In the genomic region with DNA sequence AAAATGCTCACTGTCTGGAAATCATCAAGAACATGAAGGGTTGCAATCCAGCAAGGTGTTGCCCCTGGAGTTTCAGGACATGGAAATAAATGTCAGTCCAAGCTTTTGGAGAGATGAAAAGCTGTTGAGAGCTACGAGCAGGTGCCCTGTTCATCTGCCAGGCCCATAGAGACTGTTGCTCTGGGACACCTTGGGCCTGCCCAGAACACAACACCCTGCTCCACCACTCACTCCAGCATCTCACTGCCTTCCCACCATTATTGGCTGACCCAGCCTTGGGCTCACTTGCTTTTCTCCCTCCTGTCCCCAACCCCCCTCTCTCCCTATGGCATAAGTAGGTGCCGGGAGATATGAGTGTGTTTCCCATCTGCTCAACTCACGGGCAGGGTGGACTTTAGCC, we compare ENCODE assay signal across 16 mouse cellular contexts.
DNase-seq lines count a peak whose midpoint lies in the region; ATAC-seq lines count a peak whose summit lies in the region.
"Had no signal": no experiment of that assay in that cellular context is flagged by ENCODE, and none has a peak within 500 bp of the region (broad histone marks: within the 10 kb centered on the region; RNA-seq: fewer than 3 reads in every experiment).

No protein-coding gene starts in this region.

- ATAC-seq in forebrain, embryonic 16.5 days, result peak; percentile 23; the same call in 1 of the 2 replicates
- no peak; the same call in 1 of the 2 replicates for ATAC-seq in forebrain, embryonic 15.5 days (replicated peaks)
- peak; percentile 66; the same call in 1 of the 2 replicates for ATAC-seq in hindbrain, embryonic 14.5 days (ENCODE audit: low FRiP score)
- ATAC-seq in hindbrain, embryonic 11.5 days (ENCODE audit: low FRiP score), result no peak
- 0 out of 2 replicates have a peak, but pooled peaks have one; percentile 56 for ATAC-seq in midbrain, embryonic 15.5 days (replicated peaks)
- no peak for ATAC-seq in midbrain, embryonic 11.5 days (ENCODE audit: low FRiP score)
- ATAC-seq in neural tube, embryonic 14.5 days (ENCODE audit: low read depth), result peak; percentile 56; the same call in 1 of the 2 replicates
- ATAC-seq: CD4-positive, CD25-positive, alpha-beta regulatory T cell, adult 4 months had no signal

- H3K9me3 ChIP-seq in forebrain, embryonic 16.5 days (ENCODE audit: control insufficient read depth, low read length), result no peaks in the 10 kb centered on the region
- H3K9me3 ChIP-seq in forebrain, embryonic 15.5 days, result no peaks in the 10 kb centered on the region
- H3K9me3 ChIP-seq in hindbrain, embryonic 14.5 days (ENCODE audit: control insufficient read depth, low read length), result no peaks in the 10 kb centered on the region
- H3K9me3 ChIP-seq in hindbrain, embryonic 11.5 days (ENCODE audit: control insufficient read depth, low read length), result no peaks in the 10 kb centered on the region
- H3K9me3 ChIP-seq in midbrain, embryonic 15.5 days, result no peaks in the 10 kb centered on the region
- no peaks in the 10 kb centered on the region for H3K9me3 ChIP-seq in midbrain, embryonic 11.5 days (ENCODE audit: control insufficient read depth, low read length)
- no peaks in the 10 kb centered on the region for H3K9me3 ChIP-seq in neural tube, embryonic 14.5 days (ENCODE audit: control insufficient read depth, low read length)
- H3K9me3 ChIP-seq: embryonic facial prominence, embryonic 10.5 days; heart, embryonic 12.5 days had no signal

- no peak overlapping the region for H3K4me2 ChIP-seq in forebrain, embryonic 16.5 days (ENCODE audit: low read length)
- no peak overlapping the region for H3K4me2 ChIP-seq in forebrain, embryonic 15.5 days (replicated peaks)
- no peak overlapping the region for H3K4me2 ChIP-seq in hindbrain, embryonic 14.5 days (replicated peaks)
- no peak overlapping the region for H3K4me2 ChIP-seq in hindbrain, embryonic 11.5 days (replicated peaks; ENCODE audit: low read depth, low read length)
- no peak overlapping the region for H3K4me2 ChIP-seq in midbrain, embryonic 15.5 days
- H3K4me2 ChIP-seq in midbrain, embryonic 11.5 days, result no peak overlapping the region
- no peak overlapping the region for H3K4me2 ChIP-seq in neural tube, embryonic 14.5 days (ENCODE audit: low read depth, low read length)
- H3K4me2 ChIP-seq: heart, embryonic 12.5 days had no signal

- WGBS in forebrain, embryonic 16.5 days, result 71% methylated on average over 3 of the region's 3 CpGs
- 61% methylated on average over 3 of the region's 3 CpGs for WGBS in forebrain, embryonic 15.5 days
- WGBS in hindbrain, embryonic 14.5 days, result 73% methylated on average over 3 of the region's 3 CpGs
- WGBS in hindbrain, embryonic 11.5 days, result 78% methylated on average over 3 of the region's 3 CpGs
- WGBS in midbrain, embryonic 15.5 days, result 75% methylated on average over 3 of the region's 3 CpGs
- 83% methylated on average over 3 of the region's 3 CpGs for WGBS in midbrain, embryonic 11.5 days
- WGBS in neural tube, embryonic 14.5 days, result 71% methylated on average over 3 of the region's 3 CpGs

- H3K27ac ChIP-seq in forebrain, embryonic 16.5 days (ENCODE audit: low read length), result no peak overlapping the region
- H3K27ac ChIP-seq in forebrain, embryonic 15.5 days (replicated peaks), result no peak overlapping the region
- no peak overlapping the region for H3K27ac ChIP-seq in hindbrain, embryonic 14.5 days
- H3K27ac ChIP-seq in hindbrain, embryonic 11.5 days (ENCODE audit: low read depth, low read length), result no peak overlapping the region
- no peak overlapping the region for H3K27ac ChIP-seq in midbrain, embryonic 15.5 days
- no peak overlapping the region for H3K27ac ChIP-seq in midbrain, embryonic 11.5 days (ENCODE audit: low read depth, low read length)
- no peak overlapping the region for H3K27ac ChIP-seq in neural tube, embryonic 14.5 days (ENCODE audit: low read depth, low read length)
- H3K27ac ChIP-seq: embryonic facial prominence, embryonic 10.5 days had no signal

- no peak overlapping the region for H3K9ac ChIP-seq in forebrain, embryonic 16.5 days (replicated peaks; ENCODE audit: low read depth, low read length)
- no peak overlapping the region for H3K9ac ChIP-seq in forebrain, embryonic 15.5 days (replicated peaks)
- H3K9ac ChIP-seq in hindbrain, embryonic 14.5 days, result no peak overlapping the region
- H3K9ac ChIP-seq in hindbrain, embryonic 11.5 days (ENCODE audit: low read depth, low read length), result no peak overlapping the region
- H3K9ac ChIP-seq in midbrain, embryonic 15.5 days, result no peak overlapping the region
- H3K9ac ChIP-seq in midbrain, embryonic 11.5 days (ENCODE audit: low read length), result no peak overlapping the region
- no peak overlapping the region for H3K9ac ChIP-seq in neural tube, embryonic 14.5 days (replicated peaks; ENCODE audit: low read depth, low read length)
- H3K9ac ChIP-seq: heart, embryonic 12.5 days had no signal

- peaks cover 3% of the 10 kb centered on the region; the same call in 1 of the 2 replicates for H3K4me1 ChIP-seq in forebrain, embryonic 16.5 days (replicated peaks; ENCODE audit: control insufficient read depth, insufficient read depth, low read length)
- no peaks in the 10 kb centered on the region for H3K4me1 ChIP-seq in forebrain, embryonic 15.5 days
- H3K4me1 ChIP-seq in hindbrain, embryonic 14.5 days (replicated peaks; ENCODE audit: control insufficient read depth, insufficient read depth, low read length), result no peaks in the 10 kb centered on the region
- no peaks in the 10 kb centered on the region for H3K4me1 ChIP-seq in hindbrain, embryonic 11.5 days (replicated peaks; ENCODE audit: control insufficient read depth, insufficient read depth, low read length)
- H3K4me1 ChIP-seq in midbrain, embryonic 15.5 days, result peaks cover 4% of the 10 kb centered on the region
- H3K4me1 ChIP-seq in midbrain, embryonic 11.5 days (ENCODE audit: control insufficient read depth, insufficient read depth, low read length), result no peaks in the 10 kb centered on the region; the same call in 1 of the 2 replicates
- no peaks in the 10 kb centered on the region for H3K4me1 ChIP-seq in neural tube, embryonic 14.5 days (ENCODE audit: control insufficient read depth, insufficient read depth, low read length)
- H3K4me1 ChIP-seq: heart, embryonic 12.5 days had no signal

- H3K4me3 ChIP-seq in forebrain, embryonic 16.5 days (replicated peaks; ENCODE audit: low read length), result no peak overlapping the region
- no peak overlapping the region for H3K4me3 ChIP-seq in forebrain, embryonic 15.5 days
- no peak overlapping the region for H3K4me3 ChIP-seq in hindbrain, embryonic 14.5 days (replicated peaks; ENCODE audit: low read length)
- H3K4me3 ChIP-seq in hindbrain, embryonic 11.5 days (ENCODE audit: low read depth, low read length), result no peak overlapping the region
- no peak overlapping the region for H3K4me3 ChIP-seq in midbrain, embryonic 15.5 days
- H3K4me3 ChIP-seq in midbrain, embryonic 11.5 days (ENCODE audit: low read depth, low read length), result no peak overlapping the region
- no peak overlapping the region for H3K4me3 ChIP-seq in neural tube, embryonic 14.5 days (ENCODE audit: low read depth, low read length)
- H3K4me3 ChIP-seq: embryonic facial prominence, embryonic 10.5 days; heart, embryonic 12.5 days had no signal

- no peaks in the 10 kb centered on the region for H3K27me3 ChIP-seq in forebrain, embryonic 16.5 days (replicated peaks; ENCODE audit: control insufficient read depth, insufficient read depth, low read length)
- no peaks in the 10 kb centered on the region for H3K27me3 ChIP-seq in forebrain, embryonic 15.5 days
- no peaks in the 10 kb centered on the region for H3K27me3 ChIP-seq in hindbrain, embryonic 14.5 days (ENCODE audit: control insufficient read depth, insufficient read depth, low read length)
- H3K27me3 ChIP-seq in hindbrain, embryonic 11.5 days (ENCODE audit: control insufficient read depth, insufficient read depth, low read length), result no peaks in the 10 kb centered on the region
- no peaks in the 10 kb centered on the region for H3K27me3 ChIP-seq in midbrain, embryonic 15.5 days (replicated peaks)
- H3K27me3 ChIP-seq in midbrain, embryonic 11.5 days (ENCODE audit: control insufficient read depth, insufficient read depth, low read length), result no peaks in the 10 kb centered on the region
- no peaks in the 10 kb centered on the region for H3K27me3 ChIP-seq in neural tube, embryonic 14.5 days (ENCODE audit: control insufficient read depth, insufficient read depth, low read length)

- no peak for DNase-seq in hindbrain, embryonic 14.5 days (ENCODE audit: low spot score)
- no peak for DNase-seq in hindbrain, embryonic 11.5 days (ENCODE audit: low spot score)
- DNase-seq in midbrain, embryonic 11.5 days (ENCODE audit: low spot score, missing footprints), result no peak
- DNase-seq: adrenal gland, adult 8-10 months; adrenal gland, postnatal 36 days; B cell, adult 2 months; cerebellum, postnatal 10 days; gastrocnemius, postnatal 14 days had no signal

- H3K36me3 ChIP-seq in forebrain, embryonic 16.5 days (ENCODE audit: control insufficient read depth, insufficient read depth), result no peaks in the 10 kb centered on the region
- no peaks in the 10 kb centered on the region for H3K36me3 ChIP-seq in forebrain, embryonic 15.5 days
- H3K36me3 ChIP-seq in hindbrain, embryonic 14.5 days (replicated peaks; ENCODE audit: control insufficient read depth, insufficient read depth), result no peaks in the 10 kb centered on the region
- no peaks in the 10 kb centered on the region for H3K36me3 ChIP-seq in hindbrain, embryonic 11.5 days (ENCODE audit: control insufficient read depth, insufficient read depth, low read length)
- no peaks in the 10 kb centered on the region for H3K36me3 ChIP-seq in midbrain, embryonic 15.5 days (replicated peaks)
- no peaks in the 10 kb centered on the region for H3K36me3 ChIP-seq in midbrain, embryonic 11.5 days (ENCODE audit: control insufficient read depth, insufficient read depth, low read length)
- no peaks in the 10 kb centered on the region for H3K36me3 ChIP-seq in neural tube, embryonic 14.5 days (ENCODE audit: control insufficient read depth, insufficient read depth, low read length)
- H3K36me3 ChIP-seq: embryonic facial prominence, embryonic 10.5 days; G1E; heart, embryonic 12.5 days had no signal

Comparison
In these comparisons a context has a peak if more than half of its experiments do, and no peak if none do; other contexts are left out.
1. ATAC-seq: peak in forebrain, embryonic 16.5 days (single experiment), hindbrain, embryonic 14.5 days (single experiment), midbrain, embryonic 15.5 days (single experiment) and neural tube, embryonic 14.5 days (single experiment); none in forebrain, embryonic 15.5 days (single experiment), hindbrain, embryonic 11.5 days (single experiment) and midbrain, embryonic 11.5 days (single experiment).